Mouse (Mus musculus) stomach, embryonic 16.5 days (tissue): ENCODE measurements around the gene Fam57a. TPM values are rescaled to one million over a fixed set of nuclear protein-coding genes. Genes with fewer than 3 reads are reported as not detected.
A peak's percentile ranks its signal among the peaks of the same experiment; 100 is the strongest.

Experiments used
- ATAC-seq: fragments of 200-750 bp; cut with Nextera tagmentation; 2 replicates; pipeline ENCODE4 v1.8.0; 2017; ENCODE audit warnings: moderate number of reproducible peaks, moderate TSS enrichment; ENCODE audit not compliant: insufficient read depth, low FRiP score
- H3K27ac ChIP-seq: fragments of 300-500 bp; sonication (generic); 2 replicates; pipeline ENCODE4 v1.5.1; 2014; ENCODE audit warnings: low read length
- H3K27me3 ChIP-seq: fragments of 300-500 bp; sonication (generic); 2 replicates; pipeline ENCODE4 v1.6.1; 2014; ENCODE audit warnings: low read length, control low read depth, mixed read lengths; ENCODE audit not compliant: control insufficient read depth, insufficient read depth
- H3K36me3 ChIP-seq: fragments of 300-500 bp; sonication (generic); 2 replicates; pipeline ENCODE4 v1.6.1; 2014; ENCODE audit warnings: low read length; ENCODE audit not compliant: control insufficient read depth, insufficient read depth
- H3K4me1 ChIP-seq: fragments of 300-500 bp; sonication (generic); 2 replicates; pipeline ENCODE4 v1.6.1; 2014; ENCODE audit warnings: low read length, control low read depth, mixed read lengths; ENCODE audit not compliant: control insufficient read depth, insufficient read depth
- H3K4me2 ChIP-seq: fragments of 300-500 bp; sonication (generic); 2 replicates; pipeline ENCODE4 v1.6.1; 2014; ENCODE audit warnings: low read depth, low read length, mixed read lengths
- H3K4me3 ChIP-seq: fragments of 300-500 bp; sonication (generic); replicated peaks from 2 replicates; pipeline ENCODE4 v1.5.1; 2014; ENCODE audit warnings: mild to moderate bottlenecking, low read length
- H3K9ac ChIP-seq: fragments of 300-500 bp; sonication (generic); 2 replicates; pipeline ENCODE4 v1.6.1; 2014; ENCODE audit warnings: low read length
- H3K9me3 ChIP-seq: fragments of 300-500 bp; sonication (generic); replicated peaks from 2 replicates; pipeline ENCODE4 v1.6.1; 2016; ENCODE audit warnings: low read length, control low read depth; ENCODE audit not compliant: control insufficient read depth
- WGBS: fragments of 180-500 bp; shearing (Covaris S2); extraction: QIAGEN DNeasy Blood & Tissue Kit; methylation state at CpG from one replicate; pipeline ENCODE4 v1.1.7; 2014; 5-methylcytosine and 5-hydroxymethylcytosine counted together
- polyA plus RNA-seq: library from polyadenylated mRNA; unstranded; fragments of >200 nt; fragmentation: Nextera tagmentation; extraction: Ambion mirVana; gene quantifications from 2 replicates; pipeline ENCODE4 v1.2.1, GENCODE M21; 2015

Fam57a gene
- polyA plus RNA-seq, 1 experiment from 2014 or later, result 173 TPM

DNA sequence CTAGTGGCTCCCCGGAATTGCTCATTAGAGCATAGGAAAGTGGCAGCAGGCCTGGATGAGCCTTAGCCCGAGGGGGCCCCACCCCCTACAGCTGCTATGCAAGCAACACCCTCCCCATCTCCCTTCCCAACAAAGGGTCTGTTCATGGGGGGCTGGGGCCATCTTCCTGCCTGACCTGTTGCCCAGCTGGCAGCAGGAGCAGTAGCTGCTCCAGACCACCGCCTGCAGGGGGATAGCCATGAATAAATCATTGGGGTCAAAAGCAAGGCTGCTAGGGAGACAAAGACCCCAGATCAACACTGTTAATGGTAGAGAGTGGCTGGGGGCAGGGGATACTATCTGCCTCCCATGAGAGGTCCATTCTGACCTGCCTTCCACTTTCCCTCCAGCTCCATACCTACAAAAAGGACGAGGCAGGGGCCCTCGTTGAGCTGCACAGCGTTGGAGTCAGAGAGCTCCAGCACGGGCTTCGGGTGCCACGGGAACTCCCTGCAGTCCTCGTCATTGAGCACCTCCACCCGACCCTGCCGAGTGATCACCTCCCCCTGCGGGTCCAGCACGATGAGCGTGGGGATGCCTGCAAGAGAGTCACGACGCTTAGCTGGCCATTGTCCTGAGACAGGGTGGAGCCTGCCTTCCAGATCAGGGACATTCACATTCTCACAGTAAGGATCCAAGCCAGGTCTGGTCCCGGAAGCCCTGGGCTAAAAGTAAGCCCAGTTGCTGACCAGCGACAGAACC, 83.3 kb downstream of the Fam57a start:
- Histone ChIP-seq H3K36me3 (no peaks in the 10 kb centered on the region), H3K4me3 (no peak overlapping the region), H3K27me3 (no peaks in the 10 kb centered on the region), H3K9ac (peak overlapping the region; percentile 50), H3K27ac (no peak overlapping the region), H3K9me3 (no peaks in the 10 kb centered on the region), H3K4me1 (no peaks in the 10 kb centered on the region), H3K4me2 (no peak overlapping the region)
- 26% methylated on average over 19 of the region's 19 CpGs for WGBS
- no peak for ATAC-seq

Other genes with a start within 250 kb of the Fam57a start
- gene Rph3al, start 241.2 kb upstream of the Fam57a start, polyA plus RNA-seq, result 10.5 and 10.9 TPM in 2 replicates
- gene 1700016K19Rik, start 179.8 kb upstream of the Fam57a start, polyA plus RNA-seq, result 2.9 and 3.7 TPM in 2 replicates
- 47.8 and 55.3 TPM in 2 replicates for gene Rflnb, start 151.9 kb upstream of the Fam57a start, polyA plus RNA-seq
- 48.5 and 55.5 TPM in 2 replicates for gene Vps53, start within 50 bp of the Fam57a start, polyA plus RNA-seq
- 2.3 and 4.5 TPM in 2 replicates for gene Dbil5, start 37.9 kb downstream of the Fam57a start, polyA plus RNA-seq
- 30.1 and 35.2 TPM in 2 replicates for gene Gemin4, start 38.0 kb downstream of the Fam57a start, polyA plus RNA-seq
- 22.3 and 24.2 TPM in 2 replicates for gene Mrm3, start 64.0 kb downstream of the Fam57a start, polyA plus RNA-seq
- gene Glod4, start 64.1 kb downstream of the Fam57a start, polyA plus RNA-seq, result 116 and 126 TPM in 2 replicates
- gene Nxn, start 219.5 kb downstream of the Fam57a start, polyA plus RNA-seq, result 26.6 and 28.7 TPM in 2 replicates
- 76.1 and 94.9 TPM in 2 replicates for gene Timm22, start 227.3 kb downstream of the Fam57a start, polyA plus RNA-seq